Mouse (Mus musculus) ES-E14 (cell line): ENCODE data around the gene Tlx3. TPM values are rescaled to one million over a fixed set of nuclear protein-coding genes. Genes with fewer than 3 reads are reported as not detected.

Source experiments
- DNase-seq: peaks from one replicate; pipeline ENCODE4 v3.0.0-alpha.2; 2013; ENCODE audit warnings: low read depth, low spot score
- H3K27ac ChIP-seq: 2 replicates; pipeline ENCODE4 v1.5.1; 2012; ENCODE audit warnings: low read depth, mild to moderate bottlenecking, low read length, moderate library complexity, mixed read lengths; ENCODE audit not compliant: poor library complexity, insufficient read depth, severe bottlenecking
- H3K36me3 ChIP-seq: 2 replicates; pipeline ENCODE4 v1.6.1; 2012; ENCODE audit warnings: mild to moderate bottlenecking, low read length, moderate library complexity, mixed read lengths; ENCODE audit not compliant: control insufficient read depth, poor library complexity, insufficient read depth, severe bottlenecking
- H3K4me1 ChIP-seq, 2 experiments: fragments of 150-350 bp in 1 of 2; sonication (generic) in 1 of 2; 2 replicates each; pipeline ENCODE4 v1.6.1; 2012; ENCODE audit warnings: low read length in 2 of 2, mild to moderate bottlenecking in 1 of 2, mixed read lengths in 1 of 2; ENCODE audit not compliant: control insufficient read depth in 2 of 2, insufficient read depth in 2 of 2, poor library complexity in 1 of 2
- H3K4me3 ChIP-seq, 2 experiments: fragments of 150-350 bp in 1 of 2; sonication (generic) in 1 of 2; 2 replicates each; pipeline ENCODE4 v1.5.1; 2012; ENCODE audit warnings: low read length in 2 of 2, low read depth in 1 of 2, mild to moderate bottlenecking in 1 of 2, mixed read lengths in 1 of 2; ENCODE audit not compliant: insufficient read depth in 1 of 2, poor library complexity in 1 of 2, severe bottlenecking in 1 of 2
- H3K9ac ChIP-seq: 2 replicates; pipeline ENCODE4 v1.6.1; 2012; ENCODE audit warnings: low read depth, mild to moderate bottlenecking, low read length, mixed read lengths; ENCODE audit not compliant: poor library complexity, insufficient read depth, severe bottlenecking
- H3K9me3 ChIP-seq: fragments of 150-350 bp; sonication (generic); 2 replicates; pipeline ENCODE4 v1.6.1; 2012; ENCODE audit warnings: low read depth, mild to moderate bottlenecking, low read length; ENCODE audit not compliant: control insufficient read depth, insufficient read depth
- CHD2 ChIP-seq: IDR thresholded peaks from 2 replicates; pipeline ENCODE4 v1.6.1; 2014; ENCODE audit warnings: mild to moderate bottlenecking, low read depth, low read length, inconsistent platforms
- HCFC1 ChIP-seq: IDR thresholded peaks from 2 replicates; pipeline ENCODE4 v1.6.1; 2012; ENCODE audit warnings: low read length, inconsistent platforms, borderline replicate concordance; ENCODE audit not compliant: insufficient read depth
- MAFK ChIP-seq: IDR thresholded peaks from 2 replicates; pipeline ENCODE4 v1.6.1; 2014; ENCODE audit warnings: mild to moderate bottlenecking, low read depth, low read length, inconsistent platforms; ENCODE audit not compliant: insufficient read depth
- ZC3H11A ChIP-seq: IDR thresholded peaks from 2 replicates; pipeline ENCODE4 v1.6.1; 2012; ENCODE audit warnings: low read depth, mild to moderate bottlenecking, inconsistent platforms, low read length, borderline replicate concordance
- ZNF384 ChIP-seq: IDR thresholded peaks from 2 replicates; pipeline ENCODE4 v1.6.1; 2012; ENCODE audit warnings: low read depth, low read length, inconsistent platforms
- in situ Hi-C, 2 experiments: fragments of 600-800 bp; cut with MboI; formaldehyde crosslinking; loops; one replicate each; pipeline ENCODE4 v1.15.1; 2025; ENCODE audit warnings: low sequenced_read_pairs in 2 of 2, inconsistent platforms in 1 of 2; ENCODE audit not compliant: unreplicated experiment in 2 of 2
- total RNA-seq: library from RNA; depleted of rRNA; stranded (reverse); fragments of 300-350 nt; gene quantifications from 2 replicates; pipeline ENCODE4 v1.2.3, GENCODE M21; 2012

Tlx3 gene
- total RNA-seq, 1 experiment = 0.54 TPM

- Histone ChIP-seq H3K9me3 (no peaks in the 10 kb centered on the region), H3K4me3 (no peak overlapping the region), H3K9ac (no peak overlapping the region), H3K36me3 (no peaks in the 10 kb centered on the region), H3K27ac (no peak overlapping the region), H3K4me1 (peaks cover under 1 to 8% of the 10 kb centered on the region in 2 experiments; a peak in 2 of 4 replicates)
- no peak for TF ChIP-seq CHD2
- TF ChIP-seq ZC3H11A = no peak
- TF ChIP-seq MAFK = no peak
- TF ChIP-seq ZNF384 = no peak
- no peak for DNase-seq
- in situ Hi-C loops = loop anchor here in 1 of 2 experiments (25.0 kb wide), 2 partner anchors 413 to 513 kb away; no protein-coding TSS in a partner anchor
Observed at GRCm38 (mm10) chr11:33199117-33199514, 4.3 kb downstream of the Tlx3 start.

- no peak overlapping the region for H3K27ac ChIP-seq
- DNase-seq = no peak
- no peak overlapping the region for H3K4me3 ChIP-seq
- TF ChIP-seq ZNF384 (no peak), CHD2 (no peak), MAFK (no peak), HCFC1 (no peak), ZC3H11A (no peak)
- H3K4me1 ChIP-seq = peaks cover 2 to 7% of the 10 kb centered on the region in 2 experiments; a peak in 2 of 4 replicates
- no peaks in the 10 kb centered on the region for H3K36me3 ChIP-seq
- no peaks in the 10 kb centered on the region for H3K9me3 ChIP-seq
- in situ Hi-C loops = loop anchor here in 1 of 2 experiments (25.0 kb wide), 2 partner anchors 414 to 514 kb away; no protein-coding TSS in a partner anchor
- H3K9ac ChIP-seq = no peak overlapping the region
Observed at GRCm38 (mm10) chr11:33198351-33199116, 4.9 kb downstream of the Tlx3 start.

DNA sequence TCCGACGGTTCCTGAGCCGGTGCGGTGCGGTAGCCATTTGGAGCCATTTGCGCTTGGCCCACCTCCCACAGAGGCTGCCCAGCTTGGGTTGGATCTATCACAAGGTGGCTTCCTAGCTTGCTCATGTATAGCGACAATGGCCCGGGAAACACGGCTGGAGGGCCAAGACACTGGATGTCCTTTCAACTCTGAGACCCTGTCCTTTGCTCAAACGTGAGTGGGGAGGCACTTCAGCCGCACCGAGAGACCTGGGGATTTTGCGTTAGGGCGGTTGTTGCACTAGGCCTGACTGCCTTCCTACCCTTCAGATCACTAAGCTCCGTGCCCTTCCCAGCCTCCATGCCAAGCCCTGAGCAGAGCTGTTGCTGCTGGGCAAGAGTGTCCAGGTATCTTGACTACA is 5.7 kb downstream of the Tlx3 start:
- no peak overlapping the region for H3K27ac ChIP-seq
- H3K9me3 ChIP-seq = no peaks in the 10 kb centered on the region
- no peak for TF ChIP-seq ZC3H11A
- TF ChIP-seq ZNF384 = no peak
- no peak for TF ChIP-seq CHD2
- no peak for TF ChIP-seq MAFK
- TF ChIP-seq HCFC1 = no peak
- peaks cover 2 to 7% of the 10 kb centered on the region in 2 experiments; a peak in 2 of 4 replicates for H3K4me1 ChIP-seq
- in situ Hi-C loops = loop anchor here in 1 of 2 experiments (25.0 kb wide), 2 partner anchors 415 to 515 kb away; no protein-coding TSS in a partner anchor
- DNase-seq = no peak
- no peak overlapping the region for H3K4me3 ChIP-seq
- no peak overlapping the region for H3K9ac ChIP-seq
- no peaks in the 10 kb centered on the region for H3K36me3 ChIP-seq

GRCm38 (mm10) chr11:33197133-33197514 is 6.3 kb downstream of the Tlx3 start:
- H3K4me1 ChIP-seq = peaks cover 2 to 6% of the 10 kb centered on the region in 2 experiments; a peak in 2 of 4 replicates
- no peaks in the 10 kb centered on the region for H3K36me3 ChIP-seq
- H3K4me3 ChIP-seq = no peak overlapping the region
- TF ChIP-seq ZNF384 (no peak), HCFC1 (no peak)
- no peaks in the 10 kb centered on the region for H3K9me3 ChIP-seq
- DNase-seq = no peak
- in situ Hi-C loops = loop anchor here in 1 of 2 experiments (25.0 kb wide), 2 partner anchors 415 to 515 kb away; no protein-coding TSS in a partner anchor
- H3K27ac ChIP-seq = no peak overlapping the region
- no peak overlapping the region for H3K9ac ChIP-seq
